Mouse (Mus musculus) stomach, postnatal 0 days (tissue): ENCODE results near the gene Trim31.

Experiments
- CTCF ChIP-seq: IDR thresholded peaks from 2 replicates; pipeline ENCODE4 v1.5.1; 2016; ENCODE audit warnings: antibody characterized with exemption, low read depth, mild to moderate bottlenecking, moderate library complexity
- EP300 ChIP-seq: optimal IDR thresholded peaks from 2 replicates; pipeline ENCODE3; 2016; ENCODE audit warnings: antibody characterized with exemption

- TF ChIP-seq CTCF (no peak), EP300 (no peak)
Observed at GRCm38 (mm10) chr17:36869284-36869954, 28.5 kb upstream of the Trim31 start, which contains the start of gene Trim10.
